Mouse (Mus musculus) embryonic facial prominence, embryonic 15.5 days (tissue): ENCODE results near the gene Ccm2. TPM values are rescaled to one million over a fixed set of nuclear protein-coding genes. Genes with fewer than 3 reads are reported as not detected.
"Not testable (repeated sequence)": the region's sequence is repeated elsewhere in the genome, so short reads cannot be mapped to it uniquely, and the experiment has no call there.

Experiments used
- ATAC-seq: fragments of 200-750 bp; cut with Nextera tagmentation; 2 replicates; pipeline ENCODE4 v1.8.0; 2017; ENCODE audit warnings: low read depth, moderate TSS enrichment; ENCODE audit not compliant: insufficient number of reproducible peaks, low FRiP score, low TSS enrichment
- H3K27ac ChIP-seq: fragments of 300-500 bp; sonication (generic); replicated peaks from 2 replicates; pipeline ENCODE4 v1.5.1; 2015; ENCODE audit warnings: mild to moderate bottlenecking, inconsistent platforms
- H3K27me3 ChIP-seq: fragments of 300-500 bp; sonication (generic); 2 replicates; pipeline ENCODE4 v1.6.1; 2015; ENCODE audit warnings: inconsistent platforms
- H3K36me3 ChIP-seq: fragments of 300-500 bp; sonication (generic); 2 replicates; pipeline ENCODE4 v1.6.1; 2015; ENCODE audit warnings: mild to moderate bottlenecking, inconsistent platforms
- H3K4me1 ChIP-seq: fragments of 300-500 bp; sonication (generic); 2 replicates; pipeline ENCODE4 v1.6.1; 2015; ENCODE audit warnings: inconsistent platforms
- H3K4me2 ChIP-seq: fragments of 300-500 bp; sonication (generic); replicated peaks from 2 replicates; pipeline ENCODE4 v1.6.1; 2015; ENCODE audit warnings: mild to moderate bottlenecking, inconsistent platforms
- H3K4me3 ChIP-seq: fragments of 300-500 bp; sonication (generic); replicated peaks from 2 replicates; pipeline ENCODE4 v1.5.1; 2015; ENCODE audit warnings: mild to moderate bottlenecking, inconsistent platforms
- H3K9ac ChIP-seq: fragments of 300-500 bp; sonication (generic); 2 replicates; pipeline ENCODE4 v1.6.1; 2015; ENCODE audit warnings: inconsistent platforms
- H3K9me3 ChIP-seq: fragments of 300-500 bp; sonication (generic); replicated peaks from 2 replicates; pipeline ENCODE4 v1.6.1; 2016; ENCODE audit warnings: inconsistent platforms
- WGBS: fragments of 180-500 bp; shearing (Covaris S2); methylation state at CpG from one replicate; pipeline ENCODE4 v1.1.7; 2015; 5-methylcytosine and 5-hydroxymethylcytosine counted together
- polyA plus RNA-seq: library from polyadenylated mRNA; unstranded; fragments of >200 nt; fragmentation: Nextera tagmentation; extraction: Ambion mirVana; gene quantifications from 2 replicates; pipeline ENCODE4 v1.2.1, GENCODE M21; 2015

Gene Ccm2
- polyA plus RNA-seq, 1 experiment from 2014 or later = 88.9 TPM

DNA sequence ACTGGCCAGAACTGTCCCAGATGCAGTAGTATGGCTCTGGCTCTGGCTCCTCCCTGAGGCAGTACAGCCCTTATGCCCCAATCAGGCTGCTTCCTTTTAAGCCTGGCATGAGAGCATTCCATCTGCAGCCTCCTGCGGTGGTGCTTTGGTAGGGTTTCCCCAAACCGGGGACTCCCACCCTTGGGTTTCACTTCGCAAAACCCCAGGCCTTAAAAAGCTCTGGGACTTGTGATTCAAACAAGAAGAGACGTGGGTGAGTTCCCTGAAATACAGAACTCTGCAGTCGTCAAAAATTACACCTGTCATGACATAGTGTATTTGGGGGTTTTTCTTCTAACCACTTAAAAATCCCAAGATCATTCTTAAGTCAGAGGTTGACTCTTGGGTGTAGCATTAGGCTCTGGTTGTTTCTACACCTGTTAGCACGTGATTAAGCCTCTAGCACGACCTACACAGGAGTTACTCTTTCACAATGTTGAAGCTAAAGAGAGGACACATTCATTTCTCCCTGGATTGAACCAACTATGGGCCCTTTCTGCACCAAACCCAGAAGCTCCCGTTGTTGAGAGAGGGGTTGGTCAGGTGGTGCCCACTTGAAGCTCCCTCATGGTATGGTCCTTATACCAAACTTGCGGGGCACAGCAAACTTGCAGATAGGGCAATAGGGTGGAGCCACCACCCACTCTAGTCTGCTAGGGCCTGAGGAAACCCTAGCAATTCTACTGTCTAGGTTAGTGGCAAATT lies 23.7 kb upstream of the Ccm2 start:
- no peak overlapping the region for H3K4me2 ChIP-seq
- WGBS = 73% methylated on average over 9 of the region's 9 CpGs
- H3K9me3 ChIP-seq = no peaks in the 10 kb centered on the region
- H3K9ac ChIP-seq = no peak overlapping the region
- peaks cover 31% of the 10 kb centered on the region for H3K36me3 ChIP-seq
- no peak overlapping the region for H3K27ac ChIP-seq
- 0 out of 2 replicates have a peak, but pooled peaks cover 4% of the 10 kb centered on the region for H3K4me1 ChIP-seq
- H3K27me3 ChIP-seq = no peaks in the 10 kb centered on the region
- H3K4me3 ChIP-seq = no peak overlapping the region
- no peak for ATAC-seq

DNA sequence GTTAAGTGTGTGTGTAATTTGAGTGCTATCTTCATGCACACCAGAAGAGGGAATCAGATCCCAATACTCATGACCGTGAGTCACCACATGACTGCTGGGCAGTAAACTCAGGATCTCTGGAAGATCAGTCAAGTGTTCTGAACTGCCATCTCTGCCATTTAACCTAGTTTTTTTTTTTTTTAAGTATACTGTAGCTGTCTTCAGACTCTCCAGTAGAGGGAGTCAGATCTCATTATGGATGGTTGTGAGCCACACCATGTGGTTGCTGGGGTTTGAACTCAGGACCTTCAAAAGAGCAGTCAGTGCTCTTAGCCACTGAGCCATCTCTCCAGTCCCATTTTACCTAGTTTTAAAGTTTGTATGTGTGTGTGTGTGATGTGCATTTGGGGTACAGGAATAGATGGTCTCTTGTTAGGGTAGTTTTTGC lies 23.0 kb upstream of the Ccm2 start:
- Histone ChIP-seq H3K36me3 (peaks cover 31% of the 10 kb centered on the region), H3K9me3 (no peaks in the 10 kb centered on the region), H3K4me2 (no peak overlapping the region), H3K9ac (no peak overlapping the region), H3K4me3 (no peak overlapping the region), H3K27ac (no peak overlapping the region), H3K4me1 (0 out of 2 replicates have a peak, but pooled peaks cover 7% of the 10 kb centered on the region), H3K27me3 (no peaks in the 10 kb centered on the region)
- 50% methylated on average over 1 of the region's 1 CpGs for WGBS
- ATAC-seq = no peak

DNA sequence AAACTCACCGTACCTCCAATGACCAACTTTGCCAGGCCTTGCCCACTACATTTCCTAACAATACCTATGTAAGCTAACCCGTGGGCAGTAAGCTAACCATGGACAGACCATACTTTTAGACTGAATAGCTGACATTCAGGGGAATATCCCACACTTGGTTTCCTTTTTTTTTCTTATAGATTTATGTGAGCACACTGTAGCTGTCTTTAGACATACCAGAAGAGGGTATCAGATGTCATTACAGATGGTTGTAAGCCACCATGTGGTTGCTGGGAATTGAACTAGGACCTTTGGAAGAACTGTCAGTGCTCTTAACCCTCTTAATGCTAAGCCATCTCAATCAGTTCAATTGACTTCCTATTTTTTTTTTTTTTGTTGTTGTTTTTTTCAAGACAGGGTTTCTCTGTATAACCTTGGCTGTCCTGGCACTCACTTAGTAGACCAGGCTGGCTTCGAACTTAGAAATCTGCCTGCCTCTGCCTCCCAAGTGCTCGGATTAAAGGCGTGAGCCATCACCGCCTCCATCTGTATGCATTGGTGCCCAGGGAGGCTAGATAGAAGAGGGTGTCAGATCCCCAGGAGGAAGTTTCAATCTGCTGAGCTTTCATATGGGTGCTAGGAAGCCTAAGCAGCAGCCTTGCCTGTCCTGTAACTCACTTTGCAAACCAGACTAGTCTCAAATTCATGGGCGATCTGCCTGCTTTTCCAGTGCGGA lies 22.4 kb upstream of the Ccm2 start:
- H3K27ac ChIP-seq = no peak overlapping the region; the same call in 1 of the 2 replicates
- peaks cover 31% of the 10 kb centered on the region for H3K36me3 ChIP-seq
- no peak overlapping the region for H3K4me3 ChIP-seq
- H3K9ac ChIP-seq = no peak overlapping the region
- WGBS = 85% methylated on average over 8 of the region's 8 CpGs
- H3K4me2 ChIP-seq = no peak overlapping the region
- no peak for ATAC-seq
- H3K27me3 ChIP-seq = no peaks in the 10 kb centered on the region
- H3K4me1 ChIP-seq = 0 out of 2 replicates have a peak, but pooled peaks cover 11% of the 10 kb centered on the region
- no peaks in the 10 kb centered on the region for H3K9me3 ChIP-seq

DNA sequence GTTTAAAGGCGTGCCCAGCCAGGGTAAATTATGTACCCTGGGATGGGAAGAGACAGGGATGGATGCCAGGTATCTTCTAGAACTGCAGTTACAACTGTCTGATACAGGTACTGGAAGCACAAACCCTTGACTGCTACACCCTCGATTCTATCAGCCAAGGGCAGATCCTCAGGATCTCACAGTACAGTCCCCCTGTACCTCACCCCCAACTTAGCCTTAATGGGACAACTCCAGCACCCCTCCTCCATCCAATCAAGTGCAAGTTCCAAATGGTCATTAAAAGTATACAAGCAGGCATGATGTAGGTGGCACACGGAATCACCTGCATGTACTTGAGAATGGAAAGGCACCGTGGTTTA lies 21.8 kb upstream of the Ccm2 start:
- no peak overlapping the region; the same call in 1 of the 2 replicates for H3K27ac ChIP-seq
- H3K4me3 ChIP-seq = no peak overlapping the region
- H3K4me2 ChIP-seq = no peak overlapping the region
- peaks cover 31% of the 10 kb centered on the region for H3K36me3 ChIP-seq
- H3K9me3 ChIP-seq = no peaks in the 10 kb centered on the region
- H3K9ac ChIP-seq = no peak overlapping the region
- 91% methylated on average over 4 of the region's 4 CpGs for WGBS
- H3K4me1 ChIP-seq = 0 out of 2 replicates have a peak, but pooled peaks cover 11% of the 10 kb centered on the region
- no peaks in the 10 kb centered on the region for H3K27me3 ChIP-seq
- ATAC-seq = no peak

DNA sequence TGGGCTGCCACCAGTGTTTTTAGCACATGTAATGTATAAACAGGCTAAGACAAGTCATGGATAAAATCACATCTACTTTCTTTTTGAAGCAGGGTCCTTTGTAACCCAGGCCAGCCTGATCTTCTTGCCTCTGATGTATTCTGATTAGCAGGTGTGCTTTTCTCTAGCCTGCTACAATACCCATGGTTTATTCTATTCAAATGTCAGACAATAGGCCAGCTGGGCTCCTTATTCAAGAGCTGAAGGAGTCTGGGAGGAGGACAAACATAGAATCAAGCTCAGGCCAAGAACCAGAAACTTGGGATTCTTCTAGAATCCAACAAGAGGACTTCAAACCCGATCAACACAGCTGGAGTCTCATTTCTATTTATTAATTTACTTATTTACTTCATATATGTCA lies 21.4 kb upstream of the Ccm2 start:
- Histone ChIP-seq H3K27me3 (no peaks in the 10 kb centered on the region), H3K36me3 (peaks cover 31% of the 10 kb centered on the region), H3K27ac (no peak overlapping the region), H3K4me2 (no peak overlapping the region), H3K4me1 (0 out of 2 replicates have a peak, but pooled peaks cover 11% of the 10 kb centered on the region), H3K9me3 (no peaks in the 10 kb centered on the region), H3K9ac (no peak overlapping the region), H3K4me3 (no peak overlapping the region)
- WGBS = 91% methylated on average over 1 of the region's 1 CpGs
- ATAC-seq = no peak

DNA sequence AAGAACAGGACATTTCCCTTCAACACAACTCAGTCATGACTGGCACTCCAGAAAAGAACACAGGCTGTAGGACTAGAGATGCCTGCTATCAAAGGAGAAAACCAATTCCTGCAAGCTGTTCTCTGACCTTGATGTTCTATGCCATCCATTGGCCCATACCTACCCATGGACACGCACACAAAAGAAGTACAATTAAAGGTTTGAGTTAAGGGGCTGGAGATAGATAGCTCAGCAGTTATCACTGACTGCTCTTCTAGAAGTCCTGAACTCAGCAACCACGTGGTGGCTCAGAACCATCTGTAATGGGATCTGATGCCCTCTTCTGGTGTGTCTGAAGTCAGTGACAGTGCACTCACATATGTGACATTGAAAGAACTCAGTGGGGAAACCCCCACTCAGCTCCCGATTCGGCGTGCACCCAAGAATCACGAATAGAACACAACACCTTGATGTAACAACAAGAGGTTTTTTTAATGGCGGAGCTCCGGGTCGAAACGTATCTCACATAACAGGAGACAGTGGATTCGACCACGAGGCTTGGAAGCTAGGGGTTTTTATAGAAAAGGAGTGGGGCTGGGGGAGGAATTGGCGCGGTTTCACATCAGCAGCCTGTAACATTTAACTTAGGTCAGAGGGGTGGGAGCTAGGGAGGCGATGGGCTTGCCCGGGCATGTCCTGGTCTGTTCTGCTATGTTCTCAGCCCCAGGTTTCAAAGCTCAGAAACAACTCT lies 20.0 kb upstream of the Ccm2 start:
- H3K4me2 ChIP-seq = peak overlapping the region; percentile 78
- 0 out of 2 replicates have a peak, but pooled peaks cover 11% of the 10 kb centered on the region for H3K4me1 ChIP-seq
- H3K27me3 ChIP-seq, H3K9ac ChIP-seq, ATAC-seq, H3K27ac ChIP-seq, H3K9me3 ChIP-seq: not testable (repeated sequence)
- peak overlapping the region; percentile 65 for H3K4me3 ChIP-seq
- 54% methylated on average over 12 of the region's 16 CpGs for WGBS
- H3K36me3 ChIP-seq = peaks cover 31% of the 10 kb centered on the region

DNA sequence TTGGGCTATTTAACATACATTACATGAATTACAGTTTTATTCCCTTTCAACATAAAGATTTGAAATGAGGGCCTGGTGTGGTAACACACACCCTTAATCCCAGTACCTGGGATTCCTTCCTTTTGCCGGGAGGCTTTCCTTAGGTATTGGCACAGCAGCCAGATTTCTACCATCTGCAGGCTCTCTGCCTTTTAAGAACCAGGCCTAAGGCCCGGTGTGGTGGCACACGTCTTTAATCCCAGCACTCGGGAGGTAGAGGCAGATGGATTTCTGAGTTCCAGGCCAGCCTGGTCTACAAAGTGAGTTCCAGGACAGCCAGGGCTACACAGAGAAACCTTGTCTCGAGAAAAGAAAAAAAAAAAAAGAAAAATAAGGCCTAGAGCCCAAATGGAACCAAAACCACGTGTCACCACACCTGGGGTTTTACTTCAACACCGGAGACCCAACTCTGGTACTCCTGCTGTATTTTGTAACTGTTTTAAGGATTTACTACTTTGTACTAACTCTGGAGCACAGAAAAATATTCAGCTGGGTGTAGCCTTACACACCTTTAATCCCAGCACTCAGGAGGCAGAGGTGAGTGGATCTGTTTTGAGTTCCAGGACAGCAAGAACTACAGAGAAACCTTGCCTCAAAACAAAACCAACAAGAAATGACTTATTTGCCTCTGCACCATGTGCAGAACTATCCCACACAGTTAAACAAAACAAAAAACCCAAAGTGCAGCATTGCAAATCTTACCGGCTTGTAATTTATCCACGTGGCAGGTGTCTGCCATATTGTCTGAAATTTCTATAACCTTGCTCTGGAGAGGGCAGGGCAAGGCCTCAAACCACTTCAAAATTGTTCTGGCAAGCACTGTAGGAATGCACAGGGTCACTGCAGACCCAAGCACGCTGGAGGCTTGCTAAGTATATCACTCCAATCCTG lies 19.2 kb upstream of the Ccm2 start:
- Histone ChIP-seq H3K36me3 (peaks cover 31% of the 10 kb centered on the region), H3K4me3 (peak overlapping the region; percentile 65), H3K9ac (peak overlapping the region; percentile 60), H3K27ac (peak overlapping the region; percentile 87), H3K4me2 (peak overlapping the region; percentile 78), H3K27me3 (no peaks in the 10 kb centered on the region), H3K4me1 (0 out of 2 replicates have a peak, but pooled peaks cover 11% of the 10 kb centered on the region), H3K9me3 (no peaks in the 10 kb centered on the region)
- no peak for ATAC-seq
- WGBS = 9% methylated on average over 10 of the region's 10 CpGs

DNA sequence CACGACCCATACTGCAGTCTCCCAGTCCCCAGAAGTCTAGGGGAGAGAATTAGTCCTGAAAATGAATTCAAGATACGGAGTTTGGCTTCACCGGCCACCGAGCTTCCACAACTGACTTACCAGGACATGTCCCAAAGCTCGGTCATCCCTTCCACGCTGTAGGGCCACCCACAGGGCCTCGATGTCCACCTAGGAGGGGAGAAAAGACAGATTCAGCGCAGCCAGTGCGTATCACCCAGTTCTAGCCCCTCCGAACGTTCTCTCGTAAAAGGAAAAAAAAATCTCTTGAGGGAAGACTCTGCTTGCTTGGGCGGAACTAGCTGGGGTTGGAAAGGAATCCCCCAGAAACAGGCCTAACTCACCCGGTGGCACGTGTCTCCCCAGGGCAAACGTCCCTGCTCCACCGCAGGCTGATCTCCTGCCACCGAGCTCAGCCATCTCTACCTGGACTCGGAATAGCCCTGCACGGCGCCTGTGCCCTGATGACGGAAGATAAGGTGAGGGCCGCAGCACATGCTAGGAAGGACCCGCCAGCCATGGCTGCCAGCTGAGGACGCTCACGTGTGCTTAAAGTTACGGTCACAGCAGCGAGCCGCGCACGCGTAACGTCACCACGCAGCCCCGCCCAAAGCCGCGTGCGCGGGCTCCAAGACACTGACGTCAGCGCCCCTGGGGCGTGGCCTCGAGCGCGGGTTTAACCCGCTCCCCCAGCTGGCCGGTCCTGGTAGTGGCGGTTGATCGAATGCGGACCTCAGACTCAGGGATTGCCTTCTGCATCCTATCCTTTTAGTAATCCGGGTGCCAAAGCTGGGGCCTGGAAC lies 18.3 kb upstream of the Ccm2 start:
- H3K27me3 ChIP-seq = no peaks in the 10 kb centered on the region
- 0 out of 2 replicates have a peak, but pooled peaks cover 11% of the 10 kb centered on the region for H3K4me1 ChIP-seq
- peak overlapping the region; percentile 78 for H3K4me2 ChIP-seq
- H3K9ac ChIP-seq = peak overlapping the region; percentile 60
- peaks cover 28% of the 10 kb centered on the region for H3K36me3 ChIP-seq
- no peaks in the 10 kb centered on the region for H3K9me3 ChIP-seq
- H3K4me3 ChIP-seq = peak overlapping the region; percentile 65
- peak; percentile 94 for ATAC-seq
- peak overlapping the region; percentile 87 for H3K27ac ChIP-seq
- WGBS = under 1% methylated on average over 51 of the region's 51 CpGs

DNA sequence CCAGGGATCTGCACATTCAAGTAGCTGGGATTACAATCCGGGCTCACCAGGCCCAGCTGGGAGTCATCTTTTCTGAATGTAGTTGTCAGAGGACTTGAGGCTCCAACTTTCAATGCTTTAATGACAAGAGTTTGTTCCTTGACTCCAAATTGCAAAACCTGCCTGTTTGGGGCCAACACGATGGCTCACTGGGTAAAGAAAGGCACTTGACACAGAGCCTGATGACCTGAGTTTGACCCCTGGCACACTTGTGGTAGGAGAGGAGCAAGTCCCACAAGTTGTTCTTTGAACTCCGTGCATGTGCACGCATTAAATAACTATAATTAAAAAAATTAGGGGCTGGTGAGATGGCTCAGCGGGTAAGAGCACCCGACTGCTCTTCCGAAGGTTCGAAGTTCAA lies 16.7 kb upstream of the Ccm2 start:
- H3K36me3 ChIP-seq = peaks cover 16% of the 10 kb centered on the region
- H3K9ac ChIP-seq = no peak overlapping the region
- no peaks in the 10 kb centered on the region for H3K9me3 ChIP-seq
- H3K4me2 ChIP-seq = no peak overlapping the region
- WGBS = 80% methylated on average over 8 of the region's 8 CpGs
- H3K27ac ChIP-seq = no peak overlapping the region
- no peaks in the 10 kb centered on the region for H3K27me3 ChIP-seq
- no peak for ATAC-seq
- H3K4me3 ChIP-seq = no peak overlapping the region
- 0 out of 2 replicates have a peak, but pooled peaks cover 11% of the 10 kb centered on the region for H3K4me1 ChIP-seq

DNA sequence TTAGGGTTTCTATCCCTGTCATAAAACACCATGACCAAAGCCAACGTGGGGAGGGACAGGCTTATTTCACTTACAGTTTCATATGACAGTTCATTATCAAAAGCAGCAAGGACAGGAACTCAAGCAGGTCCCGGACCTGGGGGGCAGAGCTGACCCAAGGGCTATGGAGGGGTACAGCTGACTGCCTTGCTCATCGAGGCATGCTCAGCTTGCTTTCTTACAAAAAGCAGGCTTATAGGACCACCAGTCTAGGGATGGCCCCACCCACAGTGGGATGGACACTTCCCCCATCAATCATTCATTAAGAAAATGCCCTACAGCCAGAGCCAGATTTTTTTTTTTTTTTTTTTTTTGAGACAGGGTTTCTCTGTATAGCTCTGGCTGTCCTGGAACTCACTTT lies 15.9 kb upstream of the Ccm2 start:
- Histone ChIP-seq H3K4me2 (no peak overlapping the region), H3K27me3 (no peaks in the 10 kb centered on the region), H3K27ac (no peak overlapping the region), H3K4me1 (0 out of 2 replicates have a peak, but pooled peaks cover 11% of the 10 kb centered on the region), H3K4me3 (no peak overlapping the region), H3K36me3 (peaks cover 8% of the 10 kb centered on the region), H3K9me3 (no peaks in the 10 kb centered on the region), H3K9ac (no peak overlapping the region)
- ATAC-seq = no peak
- WGBS = 79% methylated on average over 3 of the region's 3 CpGs
